Mouse (Mus musculus): ENCODE data around the gene Tbc1d15. TPM values are rescaled to one million over a fixed set of nuclear protein-coding genes. Genes with fewer than 3 reads are reported as not detected.

Tbc1d15 gene
- 0.24 and 0.50 TPM in 2 replicates for polyA plus RNA-seq (2012)

GRCm38 (mm10) chr10:115251088-115251934, at the start of gene Tbc1d15:
Gene Tbc1d15 (minus strand): TSS chr10:115251467.
- no peaks in the 10 kb centered on the region; the same call in none of the 2 replicates for H3K36me3 ChIP-seq (ENCODE audit: control insufficient read depth)
- H3K9me3 ChIP-seq (ENCODE audit: control insufficient read depth, low read length): no peaks in the 10 kb centered on the region
- H3K4me3 ChIP-seq (replicated peaks): peak within 1 kb of the TSS; percentile 89
- TF ChIP-seq TAL1 (IDR thresholded peaks at IDR 0.05; ENCODE audit: low read length): no peak
- TF ChIP-seq GATA1 (IDR thresholded peaks at IDR 0.05; ENCODE audit: low read length): no peak
- H3K4me1 ChIP-seq (ENCODE audit: control insufficient read depth): peaks cover 53% of the 10 kb centered on the region
- no peaks in the 10 kb centered on the region; the same call in 1 of the 2 replicates for H3K27me3 ChIP-seq (ENCODE audit: control insufficient read depth)

DNA sequence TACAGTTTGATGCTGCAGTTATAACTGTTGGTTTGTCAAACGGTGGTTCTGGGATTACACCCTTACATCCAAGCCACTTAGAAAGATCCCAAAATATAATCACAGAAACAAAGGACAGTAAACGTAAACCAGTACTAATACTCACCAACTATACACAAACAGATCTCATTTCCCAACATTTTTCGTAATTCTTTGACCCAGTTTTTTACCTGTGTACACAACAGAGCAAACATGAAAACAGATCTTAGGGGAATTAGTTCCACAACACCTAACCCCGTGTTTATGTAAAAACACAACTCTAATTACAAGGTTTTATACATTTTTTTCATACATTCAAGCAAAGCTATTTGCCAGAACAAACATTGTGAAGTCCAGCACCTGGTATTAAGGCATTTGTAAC, 47.4 kb upstream of the Tbc1d15 start:
- H3K36me3 ChIP-seq (ENCODE audit: control insufficient read depth): peaks cover 63% of the 10 kb centered on the region
- no peaks in the 10 kb centered on the region for H3K4me1 ChIP-seq (ENCODE audit: control insufficient read depth)
- no peaks in the 10 kb centered on the region for H3K9me3 ChIP-seq (ENCODE audit: control insufficient read depth, low read length)
- TF ChIP-seq TAL1 (IDR thresholded peaks at IDR 0.05; ENCODE audit: low read length) (no peak), GATA1 (IDR thresholded peaks at IDR 0.05; ENCODE audit: low read length) (no peak)
- H3K4me3 ChIP-seq (replicated peaks): no peak overlapping the region
- H3K27me3 ChIP-seq (ENCODE audit: control insufficient read depth): no peaks in the 10 kb centered on the region

- Histone ChIP-seq H3K4me1 (ENCODE audit: control insufficient read depth) (no peaks in the 10 kb centered on the region), H3K36me3 (ENCODE audit: control insufficient read depth) (peaks cover 68% of the 10 kb centered on the region), H3K4me3 (replicated peaks) (no peak overlapping the region), H3K27me3 (ENCODE audit: control insufficient read depth) (no peaks in the 10 kb centered on the region), H3K9me3 (ENCODE audit: control insufficient read depth, low read length) (no peaks in the 10 kb centered on the region)
- TF ChIP-seq TAL1 (IDR thresholded peaks at IDR 0.05; ENCODE audit: low read length) (no peak), GATA1 (IDR thresholded peaks at IDR 0.05; ENCODE audit: low read length) (no peak)
These were observed 46.3 kb upstream of the Tbc1d15 start for GRCm38 (mm10) chr10:115297582-115297981.

DNA sequence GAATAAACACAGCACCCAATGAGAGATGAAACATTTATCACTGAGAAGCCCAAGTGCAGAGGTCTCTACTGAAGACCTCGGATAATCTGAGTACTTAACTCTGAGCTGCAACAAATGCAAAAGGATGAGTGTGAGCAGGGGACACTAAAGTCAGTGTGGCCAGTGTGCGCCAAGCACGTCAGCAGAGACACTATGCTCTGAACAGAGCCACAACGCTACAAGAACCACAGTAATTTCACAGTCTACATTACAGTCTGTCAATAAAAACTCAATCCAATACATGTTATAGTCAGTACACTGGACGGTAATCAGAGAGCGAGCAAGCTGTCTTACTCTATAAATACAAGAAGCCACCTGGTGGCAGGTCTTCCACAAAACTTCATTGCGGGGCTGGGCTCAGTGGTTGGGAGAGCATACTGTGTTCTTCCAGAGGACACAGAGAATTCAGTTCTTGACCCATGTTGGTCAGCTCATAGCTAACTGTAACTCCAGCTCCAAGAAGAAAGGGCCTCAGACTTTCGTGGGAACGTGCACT, 45.2 kb upstream of the Tbc1d15 start:
- TF ChIP-seq GATA1 (IDR thresholded peaks at IDR 0.05; ENCODE audit: low read length) (no peak), TAL1 (IDR thresholded peaks at IDR 0.05; ENCODE audit: low read length) (no peak)
- no peak overlapping the region for H3K4me3 ChIP-seq (replicated peaks)
- peaks cover 72% of the 10 kb centered on the region for H3K36me3 ChIP-seq (ENCODE audit: control insufficient read depth)
- H3K27me3 ChIP-seq (ENCODE audit: control insufficient read depth): no peaks in the 10 kb centered on the region
- H3K9me3 ChIP-seq (ENCODE audit: control insufficient read depth, low read length): no peaks in the 10 kb centered on the region
- no peaks in the 10 kb centered on the region for H3K4me1 ChIP-seq (ENCODE audit: control insufficient read depth)

DNA sequence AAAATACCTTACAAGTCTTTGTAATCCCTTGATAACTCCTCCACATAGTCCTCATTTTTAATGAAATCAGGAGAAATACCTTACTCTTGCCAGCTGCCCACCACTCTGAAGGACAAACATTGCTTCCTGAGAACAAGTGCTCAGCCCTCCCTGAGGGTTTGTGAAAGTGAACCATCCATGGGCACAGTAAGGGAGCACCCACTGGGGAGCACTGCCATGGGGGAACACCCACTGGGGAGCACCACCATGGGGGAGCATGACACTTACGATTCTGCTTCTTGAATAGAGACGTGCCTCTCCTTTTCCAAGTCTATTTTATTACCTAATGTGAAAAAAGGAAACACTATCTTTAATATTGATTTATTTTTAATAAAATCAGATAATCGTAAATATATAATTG, 43.9 kb upstream of the Tbc1d15 start:
- TF ChIP-seq GATA1 (IDR thresholded peaks at IDR 0.05; ENCODE audit: low read length) (no peak), TAL1 (IDR thresholded peaks at IDR 0.05; ENCODE audit: low read length) (no peak)
- H3K4me1 ChIP-seq (ENCODE audit: control insufficient read depth): no peaks in the 10 kb centered on the region
- no peaks in the 10 kb centered on the region for H3K9me3 ChIP-seq (ENCODE audit: control insufficient read depth, low read length)
- no peak overlapping the region for H3K4me3 ChIP-seq (replicated peaks)
- no peaks in the 10 kb centered on the region for H3K27me3 ChIP-seq (ENCODE audit: control insufficient read depth)
- H3K36me3 ChIP-seq (ENCODE audit: control insufficient read depth): peaks cover 72% of the 10 kb centered on the region

- Histone ChIP-seq H3K4me3 (replicated peaks) (no peak overlapping the region), H3K36me3 (ENCODE audit: control insufficient read depth) (peaks cover 70% of the 10 kb centered on the region)
- no peak for TF ChIP-seq TAL1 (IDR thresholded peaks at IDR 0.05; ENCODE audit: low read length)
- no peak for TF ChIP-seq GATA1 (IDR thresholded peaks at IDR 0.05; ENCODE audit: low read length)
These were observed 43.4 kb upstream of the Tbc1d15 start for GRCm38 (mm10) chr10:115294715-115295114.

GRCm38 (mm10) chr10:115293946-115294345, 42.7 kb upstream of the Tbc1d15 start:
- H3K9me3 ChIP-seq (ENCODE audit: control insufficient read depth, low read length): no peaks in the 10 kb centered on the region
- H3K27me3 ChIP-seq (ENCODE audit: control insufficient read depth): no peaks in the 10 kb centered on the region
- TF ChIP-seq GATA1 (IDR thresholded peaks at IDR 0.05; ENCODE audit: low read length): no peak
- no peak for TF ChIP-seq TAL1 (IDR thresholded peaks at IDR 0.05; ENCODE audit: low read length)
- H3K4me1 ChIP-seq (ENCODE audit: control insufficient read depth): no peaks in the 10 kb centered on the region
- H3K4me3 ChIP-seq (replicated peaks): no peak overlapping the region
- H3K36me3 ChIP-seq (ENCODE audit: control insufficient read depth): peaks cover 67% of the 10 kb centered on the region

More at GRCm38 (mm10) chr10:115294715-115295114, 43.4 kb upstream of the Tbc1d15 start:
- Histone ChIP-seq H3K27me3 (ENCODE audit: control insufficient read depth) (no peaks in the 10 kb centered on the region), H3K4me1 (ENCODE audit: control insufficient read depth) (no peaks in the 10 kb centered on the region), H3K9me3 (ENCODE audit: control insufficient read depth, low read length) (no peaks in the 10 kb centered on the region)

DNA sequence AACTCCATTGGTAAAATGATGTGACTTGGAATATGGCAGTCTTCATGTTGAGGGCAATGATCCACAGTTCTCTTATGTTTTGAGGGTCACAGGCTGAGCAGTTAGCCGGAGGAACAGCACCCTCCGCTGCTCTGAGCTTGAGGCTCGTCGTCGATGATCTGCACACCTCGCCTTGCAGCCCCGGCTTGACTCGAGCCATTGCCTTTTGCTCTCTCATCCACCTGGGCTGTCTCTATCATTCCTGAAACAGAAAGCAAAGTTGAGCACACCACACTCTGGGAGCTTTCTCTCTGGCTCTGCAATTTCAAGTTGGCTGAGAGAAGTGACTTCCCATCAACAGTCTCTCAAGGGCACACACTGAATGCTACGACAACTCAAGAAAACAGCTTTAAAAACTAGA, 39.4 kb upstream of the Tbc1d15 start:
- peaks cover 69% of the 10 kb centered on the region for H3K36me3 ChIP-seq (ENCODE audit: control insufficient read depth)
- TF ChIP-seq TAL1 (IDR thresholded peaks at IDR 0.05; ENCODE audit: low read length) (no peak), GATA1 (IDR thresholded peaks at IDR 0.05; ENCODE audit: low read length) (no peak)
- no peaks in the 10 kb centered on the region for H3K9me3 ChIP-seq (ENCODE audit: control insufficient read depth, low read length)
- H3K4me1 ChIP-seq (ENCODE audit: control insufficient read depth): no peaks in the 10 kb centered on the region
- no peaks in the 10 kb centered on the region for H3K27me3 ChIP-seq (ENCODE audit: control insufficient read depth)
- H3K4me3 ChIP-seq (replicated peaks): no peak overlapping the region

DNA sequence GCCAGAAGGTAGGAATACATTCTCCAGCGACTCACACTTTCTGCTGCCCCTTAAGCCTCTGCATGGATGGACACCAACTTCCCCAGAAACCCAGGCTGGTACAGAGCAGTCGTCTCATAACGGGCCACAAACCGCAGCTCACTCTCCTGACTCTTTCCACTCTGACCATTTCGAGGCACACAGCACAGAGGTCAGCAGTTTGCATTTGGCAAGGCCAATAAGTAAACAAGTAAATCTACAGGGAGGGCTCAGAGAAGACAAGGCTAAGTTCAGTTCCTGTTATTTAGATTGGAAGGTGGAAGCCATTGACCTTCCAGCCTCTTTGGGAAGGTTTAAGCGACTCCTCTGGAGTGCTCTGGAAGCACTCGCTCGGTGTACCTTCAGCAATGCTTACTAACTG, 37.6 kb upstream of the Tbc1d15 start:
- H3K9me3 ChIP-seq (ENCODE audit: control insufficient read depth, low read length): no peaks in the 10 kb centered on the region
- no peak overlapping the region for H3K4me3 ChIP-seq (replicated peaks)
- TF ChIP-seq TAL1 (IDR thresholded peaks at IDR 0.05; ENCODE audit: low read length) (no peak), GATA1 (IDR thresholded peaks at IDR 0.05; ENCODE audit: low read length) (no peak)
- no peaks in the 10 kb centered on the region for H3K27me3 ChIP-seq (ENCODE audit: control insufficient read depth)
- H3K36me3 ChIP-seq (ENCODE audit: control insufficient read depth): peaks cover 56% of the 10 kb centered on the region
- H3K4me1 ChIP-seq (ENCODE audit: control insufficient read depth): no peaks in the 10 kb centered on the region
